Mouse (Mus musculus): ENCODE measurements at regions not wholly inside any gene's neighbourhood (a gene's known extent, or its start where the extent isn't known, plus 50 kb on each side); places are given as distances from the start of the nearest gene placed in this dataset.

GRCm38 (mm10) chr3:68787385-68788175 lies 81.8 kb upstream of the 1110032F04Rik start:
- no peak for TF ChIP-seq CTCF (IDR thresholded peaks at IDR 0.05; ENCODE audit: insufficient read depth, low read depth, low read length)
- TF ChIP-seq POLR2A (IDR thresholded peaks at IDR 0.05; ENCODE audit: insufficient read depth, low read depth, low read length), result no peak

Measured in olfactory bulb, adult 2 months (tissue).